Mouse (Mus musculus) regulatory T cell (primary cell): Measurements from ENCODE around the gene Gm42906.

Source experiments
- in situ Hi-C: fragments of 300-600 bp; cut with MboI, MseI; formaldehyde crosslinking; loops from one replicate; pipeline ENCODE4 v1.15.1; 2025; ENCODE audit warnings: high pct_unique_total_duplicates

Gene Gm42906

GRCm38 (mm10) chr5:151189321-151189720 lies 238.6 kb downstream of the Gm42906 start:
- in situ Hi-C loops: no loop called here

GRCm38 (mm10) chr5:151188659-151189058 lies 239.3 kb downstream of the Gm42906 start:
- in situ Hi-C loops: no loop called here

- in situ Hi-C loops: no loop called here
Measured at GRCm38 (mm10) chr5:151187336-151187735, 240.6 kb downstream of the Gm42906 start.

DNA sequence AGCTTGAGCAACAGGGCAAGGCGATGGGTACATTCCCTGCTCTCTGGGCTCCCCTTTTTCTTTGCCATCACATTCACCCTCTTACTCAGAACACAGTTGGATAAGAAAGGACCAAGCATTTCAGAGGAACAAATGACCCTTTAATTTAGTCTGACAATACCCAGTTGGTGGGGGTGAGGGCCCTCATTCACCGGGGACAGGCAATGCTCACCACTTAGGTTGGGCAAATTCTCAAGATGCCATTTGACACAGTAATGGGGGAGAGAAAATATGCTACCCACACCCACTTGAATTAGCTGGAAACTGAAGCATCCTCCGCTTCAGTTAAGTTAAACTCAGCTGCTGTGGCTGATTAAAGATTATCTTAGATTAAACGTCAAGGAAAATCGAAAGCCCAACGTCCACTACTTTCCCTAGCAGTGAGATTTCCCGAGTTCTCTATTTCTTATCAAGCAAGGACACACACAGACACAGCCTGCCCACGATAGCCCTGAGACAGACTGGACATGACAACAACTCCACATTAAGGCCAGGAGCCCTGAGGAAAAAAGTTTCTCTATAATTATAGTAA lies 242.6 kb downstream of the Gm42906 start:
- in situ Hi-C loops: no loop called here

- in situ Hi-C loops: no loop called here
Measured at GRCm38 (mm10) chr5:151183656-151184240, 244.2 kb downstream of the Gm42906 start.

DNA sequence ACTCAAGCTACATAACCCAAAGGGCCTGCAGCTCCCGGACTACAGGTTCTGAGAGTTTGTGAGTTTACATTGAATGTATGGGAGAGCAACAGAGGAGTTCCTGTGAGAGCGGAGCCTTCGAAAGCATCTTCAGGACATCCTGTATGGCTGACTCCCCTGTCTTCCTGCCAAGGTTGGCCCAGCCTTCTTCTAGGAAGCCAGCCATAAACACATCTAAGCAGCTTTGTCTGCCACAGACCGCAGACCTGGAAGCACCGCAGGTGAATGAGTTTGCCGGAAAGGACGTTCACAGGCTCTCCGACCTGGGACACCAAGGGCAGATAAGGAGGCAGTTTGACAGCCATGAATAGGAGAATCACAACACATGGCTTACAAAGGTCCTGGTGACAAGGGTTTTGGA lies 246.7 kb downstream of the Gm42906 start:
- in situ Hi-C loops: no loop called here

- in situ Hi-C loops: no loop called here
Measured at GRCm38 (mm10) chr5:151180176-151180785, 247.7 kb downstream of the Gm42906 start.

DNA sequence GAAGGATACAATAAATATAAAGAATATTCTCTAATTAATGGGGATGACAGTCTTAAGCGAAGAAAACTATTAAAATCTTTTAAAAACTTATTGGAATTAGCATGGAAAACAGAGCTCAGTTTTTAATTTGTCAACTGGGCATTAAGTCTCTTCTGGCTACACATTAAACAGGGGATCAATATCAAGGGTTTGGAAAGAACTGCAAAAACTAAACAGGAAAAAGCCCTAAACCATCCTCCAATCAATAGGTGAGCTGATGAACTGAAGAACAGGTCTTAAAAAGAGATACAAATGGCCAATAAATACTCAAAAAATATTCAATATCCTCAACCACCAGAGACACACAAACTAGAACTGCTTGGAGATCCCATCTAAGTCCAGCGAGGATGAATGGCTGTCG lies 250.8 kb downstream of the Gm42906 start:
- in situ Hi-C loops: no loop called here

DNA sequence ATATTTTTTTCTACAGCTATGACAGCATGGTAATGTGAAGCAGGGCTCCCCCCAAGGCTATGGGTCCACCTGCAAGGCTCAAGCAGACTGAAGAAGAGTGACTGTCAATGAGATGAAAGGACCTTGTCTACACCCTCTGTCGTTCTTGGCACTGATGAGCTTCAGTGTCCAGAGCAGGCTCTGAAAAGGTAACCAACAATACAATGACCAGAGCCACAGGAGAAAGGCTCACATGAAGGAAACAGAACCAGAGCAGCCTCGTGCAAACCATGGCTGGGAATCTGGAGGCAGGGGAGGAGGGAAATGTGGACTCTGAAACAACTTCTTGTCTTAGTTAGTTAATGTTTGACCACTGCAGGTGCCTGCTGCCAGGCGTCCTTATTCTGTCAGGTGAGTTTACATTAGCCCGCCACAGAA lies 252.1 kb downstream of the Gm42906 start:
- in situ Hi-C loops: no loop called here

- in situ Hi-C loops: no loop called here
Measured at GRCm38 (mm10) chr5:151174485-151175460, 253.2 kb downstream of the Gm42906 start.

DNA sequence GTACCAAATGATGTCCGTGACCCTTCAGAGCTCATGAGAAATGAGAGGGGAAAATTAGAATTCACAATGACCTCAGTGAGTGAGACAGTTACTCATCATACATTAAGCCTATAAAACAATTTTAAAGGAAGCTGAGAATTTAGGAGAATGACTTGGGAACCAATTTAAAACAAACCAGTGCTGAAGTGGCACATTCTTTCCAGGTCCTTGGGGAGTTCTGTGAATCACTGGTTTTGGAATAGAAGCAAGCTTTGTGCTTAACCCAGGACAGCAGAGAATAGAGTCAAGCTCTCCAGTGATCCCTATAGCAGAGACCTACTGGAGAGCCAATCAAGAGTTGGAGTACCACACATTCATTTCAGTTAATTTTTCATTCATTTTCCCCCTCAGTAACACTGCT lies 254.2 kb downstream of the Gm42906 start:
- in situ Hi-C loops: no loop called here

DNA sequence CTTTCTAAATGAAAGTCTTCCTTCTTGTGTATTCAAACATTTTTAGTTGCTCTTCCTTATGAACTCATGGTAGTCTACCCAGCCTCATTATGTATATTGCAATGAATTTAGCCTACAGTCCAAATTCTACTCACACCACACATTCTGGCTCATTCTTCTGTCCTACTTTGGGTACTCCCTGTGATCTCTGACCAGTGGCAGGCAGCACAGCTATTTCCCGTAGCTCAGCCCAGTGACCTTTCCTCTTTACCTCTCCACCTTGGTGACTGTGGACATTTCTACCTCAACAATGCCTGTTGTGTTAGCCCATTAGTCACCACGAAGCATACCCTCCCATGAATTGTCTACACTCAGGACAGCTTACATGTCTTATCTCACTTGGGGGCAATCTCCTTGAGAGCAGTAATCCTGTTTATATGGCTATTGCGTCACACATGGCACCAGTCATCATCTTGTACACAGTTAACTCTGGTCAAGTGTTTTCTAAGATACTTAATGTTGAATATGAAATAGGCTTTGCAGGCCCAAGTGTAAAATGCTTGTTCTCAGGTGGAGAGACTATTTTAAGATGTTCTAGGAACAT lies 257.7 kb downstream of the Gm42906 start:
- in situ Hi-C loops: no loop called here

GRCm38 (mm10) chr5:151168191-151168590 lies 259.8 kb downstream of the Gm42906 start:
- in situ Hi-C loops: no loop called here

DNA sequence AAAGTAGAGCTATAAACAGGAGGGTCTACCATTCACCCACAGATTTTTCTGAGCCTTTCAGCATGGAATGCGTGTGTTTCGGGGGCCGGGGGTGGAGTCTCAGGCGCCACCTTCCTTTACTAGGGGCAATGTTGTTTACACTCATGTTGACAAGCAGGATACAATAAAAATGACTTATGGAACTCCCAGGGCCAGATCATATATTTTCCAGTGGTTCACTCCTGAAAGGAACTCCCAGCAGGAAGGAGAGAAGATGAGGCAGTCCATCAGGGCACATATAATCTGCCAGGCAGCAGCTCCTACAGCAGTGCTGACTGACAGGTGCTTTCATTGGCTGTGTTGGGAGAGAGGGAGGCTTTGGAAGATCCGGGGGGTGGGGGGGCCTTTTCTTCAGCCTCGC lies 260.3 kb downstream of the Gm42906 start:
- in situ Hi-C loops: no loop called here

- in situ Hi-C loops: no loop called here
Measured at GRCm38 (mm10) chr5:151166266-151166665, 261.7 kb downstream of the Gm42906 start.

- in situ Hi-C loops: no loop called here
Measured at GRCm38 (mm10) chr5:151165381-151166016, 262.5 kb downstream of the Gm42906 start.

- in situ Hi-C loops: no loop called here
Measured at GRCm38 (mm10) chr5:151164815-151165214, 263.1 kb downstream of the Gm42906 start.

GRCm38 (mm10) chr5:151162642-151163041 lies 265.3 kb downstream of the Gm42906 start:
- in situ Hi-C loops: no loop called here

DNA sequence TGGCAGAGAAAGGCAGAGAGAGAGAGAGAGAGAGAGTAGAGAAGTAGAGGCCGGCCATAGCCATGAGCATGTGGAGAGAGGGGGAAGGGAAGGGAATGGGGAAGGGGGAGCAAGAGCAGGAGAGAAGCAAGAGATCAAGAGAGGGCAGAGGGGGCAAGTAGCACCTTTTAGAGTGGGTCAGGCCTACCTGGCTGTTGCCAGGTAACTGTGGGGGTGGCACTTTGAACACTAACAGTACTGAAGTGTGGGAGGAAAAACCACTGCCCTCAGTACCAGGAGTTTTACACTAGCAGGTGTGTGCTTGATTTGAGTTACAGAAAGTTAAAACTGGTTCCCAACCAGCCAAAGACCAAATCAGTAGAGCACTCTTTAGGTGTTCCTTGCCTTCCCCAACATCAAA lies 272.7 kb downstream of the Gm42906 start:
- in situ Hi-C loops: no loop called here

GRCm38 (mm10) chr5:151154780-151155179 lies 273.2 kb downstream of the Gm42906 start:
- in situ Hi-C loops: no loop called here

GRCm38 (mm10) chr5:151154030-151154429 lies 273.9 kb downstream of the Gm42906 start:
- in situ Hi-C loops: no loop called here
